Mouse (Mus musculus): ENCODE results near the gene Vdac2. TPM values are rescaled to one million over a fixed set of nuclear protein-coding genes. Genes with fewer than 3 reads are reported as not detected.

Vdac2 gene
- total RNA-seq, 2 experiments from 2014 or later = 210 to 217 TPM

- no peak for DNase-seq (ENCODE audit: extremely low spot score in 1 of 2, low spot score in 2 of 2)
- intact Hi-C loops (cut with DNase I) = no loop called here
Observed at GRCm38 (mm10) chr14:21813847-21814246, 11.2 kb upstream of the Vdac2 start.

DNA sequence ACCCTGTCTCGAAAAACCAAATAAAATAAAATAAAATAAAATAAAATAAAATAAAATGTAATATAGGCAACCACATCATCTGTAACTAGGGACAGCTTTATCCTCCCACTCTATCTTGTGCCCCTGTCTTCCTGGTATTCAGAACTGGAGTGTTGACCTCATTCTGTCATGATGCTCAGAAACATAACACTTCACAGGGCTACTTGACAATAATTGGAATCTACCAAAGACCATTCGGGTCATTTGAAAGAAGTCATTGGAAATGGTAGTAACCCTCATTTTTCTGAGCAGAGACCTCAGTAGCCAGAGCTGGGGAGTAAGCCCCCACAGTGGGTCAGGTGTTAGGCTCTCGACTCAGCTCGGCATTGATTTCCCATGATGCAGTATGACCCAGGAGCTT lies 10.4 kb upstream of the Vdac2 start:
- DNase-seq (ENCODE audit: extremely low spot score in 1 of 2, low spot score in 2 of 2) = no peak
- intact Hi-C loops (cut with DNase I) = no loop called here

GRCm38 (mm10) chr14:21816255-21816654 lies 8.8 kb upstream of the Vdac2 start:
- no peak for DNase-seq (ENCODE audit: extremely low spot score in 1 of 2, low spot score in 2 of 2)
- intact Hi-C loops (cut with DNase I) = no loop called here

DNA sequence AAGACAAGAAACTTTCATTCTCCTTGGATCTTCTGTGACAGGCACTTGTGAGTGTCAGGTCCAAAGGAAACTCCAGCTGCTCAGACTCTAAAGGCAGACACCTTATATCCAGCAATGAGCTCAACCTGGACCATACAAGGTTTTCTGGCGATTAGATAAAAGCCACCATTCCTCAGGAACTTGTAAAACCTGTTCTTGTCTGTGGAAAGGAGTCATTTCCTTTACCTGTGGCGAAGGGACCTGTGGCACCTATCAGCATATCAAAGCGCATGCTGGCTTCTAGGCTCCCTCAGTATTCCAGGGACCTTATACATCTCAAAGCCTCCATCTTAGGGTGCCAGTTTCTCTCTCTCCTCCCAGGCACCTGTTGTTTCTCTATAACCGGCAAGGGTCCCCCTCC lies 7.6 kb upstream of the Vdac2 start:
- no peak for DNase-seq (ENCODE audit: extremely low spot score in 1 of 2, low spot score in 2 of 2)
- intact Hi-C loops (cut with DNase I) = no loop called here

GRCm38 (mm10) chr14:21820880-21821505 lies 4.0 kb upstream of the Vdac2 start:
- no peak for DNase-seq (ENCODE audit: extremely low spot score in 1 of 2, low spot score in 2 of 2)
- intact Hi-C loops (cut with DNase I) = no loop called here

DNA sequence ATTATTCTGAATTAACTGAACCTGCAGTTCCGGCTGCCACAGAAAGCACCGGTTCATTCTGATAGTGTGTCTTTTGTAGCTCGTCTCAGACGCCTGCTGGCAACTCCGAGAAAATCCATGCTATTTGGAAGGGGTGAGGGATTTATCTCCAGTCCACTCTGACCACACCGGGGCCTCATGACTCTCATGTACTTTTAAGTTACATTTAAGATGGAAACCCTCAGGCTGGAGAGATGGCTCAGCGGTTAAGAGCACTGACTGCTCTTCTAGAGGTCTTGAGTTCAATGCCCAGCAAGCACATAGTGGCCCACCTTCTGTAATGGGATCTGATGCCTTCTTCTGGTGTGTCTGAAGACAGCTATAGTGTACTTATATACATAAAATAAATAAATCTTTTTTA lies 2.7 kb upstream of the Vdac2 start:
- intact Hi-C loops (cut with DNase I) = no loop called here
- no peak for DNase-seq (ENCODE audit: extremely low spot score in 1 of 2, low spot score in 2 of 2)

- peak; percentile 58 to 90 for DNase-seq (ENCODE audit: extremely low spot score in 1 of 2, low spot score in 2 of 2)
Observed at GRCm38 (mm10) chr14:21822795-21823374, 2.2 kb upstream of the Vdac2 start.

GRCm38 (mm10) chr14:21823897-21824296 lies 1.1 kb upstream of the Vdac2 start:
- no peak for DNase-seq (ENCODE audit: extremely low spot score in 1 of 2, low spot score in 2 of 2)
- intact Hi-C loops (cut with DNase I) = no loop called here

More at GRCm38 (mm10) chr14:21822795-21823374, 2.2 kb upstream of the Vdac2 start:
- intact Hi-C loops (cut with DNase I) = no loop called here

DNA sequence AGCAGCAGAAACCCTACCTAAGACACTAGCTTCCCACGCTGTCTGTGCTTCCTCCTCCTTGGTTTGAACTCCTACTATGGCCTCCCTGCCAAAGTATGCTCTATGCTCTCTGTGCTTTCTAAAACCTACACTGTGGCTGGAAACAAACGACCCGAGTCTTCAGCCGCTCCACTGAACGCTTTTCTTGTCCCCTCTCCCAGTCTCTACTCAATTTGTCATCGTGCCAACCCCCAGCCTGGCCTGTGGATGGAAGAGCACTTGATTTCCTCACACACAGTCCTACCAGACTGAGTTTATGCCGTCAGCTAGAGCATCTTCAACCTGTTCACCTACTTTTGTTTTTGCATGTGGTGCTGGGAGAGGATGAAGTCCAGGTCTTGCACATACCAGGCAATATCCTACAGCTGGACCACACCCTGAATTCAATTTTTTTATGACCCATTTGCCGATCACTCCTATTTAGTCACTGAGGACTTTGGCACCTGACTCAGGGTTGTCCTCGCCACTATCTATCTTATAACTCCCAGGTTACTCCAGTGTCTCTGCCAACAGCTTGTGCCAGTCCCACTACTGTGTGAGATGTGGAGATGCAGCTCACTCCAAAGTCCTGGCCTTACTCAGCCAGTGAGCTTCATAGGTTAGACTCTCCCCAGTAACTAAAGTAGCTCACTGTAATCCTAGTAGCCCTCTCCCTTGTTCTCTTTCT lies 901 bp downstream of the Vdac2 start:
- intact Hi-C loops (cut with DNase I) = no loop called here
- DNase-seq (ENCODE audit: extremely low spot score in 1 of 2, low spot score in 2 of 2) = peak in 1 of 2 experiments; percentile 53

- intact Hi-C loops (cut with DNase I) = loop anchor here (5.0 kb wide), 1 partner anchor 79 kb away; the partner anchor contains the start of genes Dusp13 and Samd8
Observed at GRCm38 (mm10) chr14:21830876-21831767, 6.1 kb downstream of the Vdac2 start.

GRCm38 (mm10) chr14:21831830-21832403 lies 6.9 kb downstream of the Vdac2 start:
- intact Hi-C loops (cut with DNase I) = loop anchor here (5.0 kb wide), 1 partner anchor 80 kb away; the partner anchor contains the start of genes Dusp13 and Samd8
- DNase-seq (ENCODE audit: extremely low spot score in 1 of 2, low spot score in 2 of 2) = no peak

More at GRCm38 (mm10) chr14:21830876-21831767, 6.1 kb downstream of the Vdac2 start:
- peak; percentile 93 to 98 for DNase-seq (ENCODE audit: extremely low spot score in 1 of 2, low spot score in 2 of 2)

- DNase-seq (ENCODE audit: extremely low spot score in 1 of 2, low spot score in 2 of 2) = no peak
- intact Hi-C loops (cut with DNase I) = no loop called here
Observed at GRCm38 (mm10) chr14:21838336-21839017, 13.4 kb downstream of the Vdac2 start.

GRCm38 (mm10) chr14:21841819-21842592 lies 17.0 kb downstream of the Vdac2 start:
- intact Hi-C loops (cut with DNase I) = no loop called here
- no peak for DNase-seq (ENCODE audit: extremely low spot score in 1 of 2, low spot score in 2 of 2)

DNA sequence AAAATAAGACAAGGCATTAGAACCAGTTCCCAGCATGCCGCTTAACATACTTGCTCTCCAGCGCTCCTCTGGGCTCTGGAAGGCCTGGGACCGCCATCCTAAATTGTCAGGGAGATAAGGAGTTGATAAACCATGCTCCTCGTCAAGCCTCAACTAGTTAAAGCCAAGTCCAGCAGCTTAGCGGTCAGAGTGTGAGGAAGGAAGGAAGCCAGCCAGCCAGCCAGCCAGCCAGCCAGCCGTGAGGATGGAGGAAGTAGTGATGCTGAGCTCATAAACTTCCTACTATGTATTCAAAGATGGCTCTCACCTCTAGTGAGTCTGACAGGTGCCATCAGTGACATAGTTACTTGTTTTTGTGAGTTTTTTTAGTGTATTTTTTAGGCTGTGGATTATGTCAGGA lies 18.2 kb downstream of the Vdac2 start:
- intact Hi-C loops (cut with DNase I) = no loop called here
- no peak for DNase-seq (ENCODE audit: extremely low spot score in 1 of 2, low spot score in 2 of 2)

- DNase-seq (ENCODE audit: extremely low spot score in 1 of 2, low spot score in 2 of 2) = no peak
- intact Hi-C loops (cut with DNase I) = loop anchor here (5.0 kb wide), 1 partner anchor 95 kb away; the partner anchor contains the start of genes Dusp13 and Samd8
Observed at GRCm38 (mm10) chr14:21846827-21847380, 21.9 kb downstream of the Vdac2 start.

DNA sequence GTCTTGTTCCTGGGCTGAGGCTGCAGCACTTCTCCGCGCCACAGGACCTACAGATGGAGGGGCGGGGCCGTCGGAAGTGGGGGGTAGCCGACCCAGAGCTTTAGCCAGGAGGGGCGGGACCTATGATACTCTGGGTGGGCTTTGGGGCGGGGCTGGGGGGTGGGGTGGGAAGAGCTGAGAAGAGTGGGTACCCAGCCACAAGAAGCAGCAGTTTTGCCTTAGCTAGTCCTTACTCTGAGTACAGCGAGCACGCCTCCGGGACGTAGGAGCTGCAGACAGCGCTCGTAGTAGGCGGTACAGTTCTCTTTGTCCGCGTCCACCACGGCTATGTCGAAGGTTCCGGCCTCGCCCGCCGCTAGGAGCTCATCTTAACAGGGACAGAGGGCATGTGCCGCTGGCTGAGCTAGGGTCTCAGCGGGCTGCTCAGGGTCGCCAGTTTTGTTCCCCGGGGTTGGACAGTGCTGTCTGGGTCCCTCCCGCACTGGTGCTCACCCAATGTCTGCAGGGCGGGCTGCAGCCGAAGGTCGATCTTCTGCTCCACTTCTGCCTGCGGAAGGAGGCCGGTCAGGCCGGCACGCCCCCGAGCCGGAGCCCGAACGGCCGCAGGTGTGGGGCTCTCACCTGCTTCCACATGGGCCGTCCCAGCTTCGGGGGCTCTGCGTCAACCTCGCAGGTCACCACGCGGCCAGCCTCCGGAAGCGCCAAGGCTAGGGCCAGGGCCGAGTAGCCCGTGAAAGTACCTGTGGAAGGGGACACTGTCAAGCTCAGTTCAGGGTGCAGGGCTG lies 22.5 kb downstream of the Vdac2 start:
- DNase-seq (ENCODE audit: extremely low spot score in 1 of 2, low spot score in 2 of 2) = peak in 1 of 2 experiments; percentile 82

More for the DNA sequence above, 22.5 kb downstream of the Vdac2 start:
- intact Hi-C loops (cut with DNase I) = loop anchor here (5.0 kb wide), 1 partner anchor 95 kb away; the partner anchor contains the start of genes Dusp13 and Samd8

Measured in left cerebral cortex, postnatal 10 days (tissue).